Mouse (Mus musculus) heart, adult 2 months (tissue): ENCODE results near the gene Chd9. TPM values are rescaled to one million over a fixed set of nuclear protein-coding genes. Genes with fewer than 3 reads are reported as not detected.
A peak's percentile ranks its signal among the peaks of the same experiment; 100 is the strongest.

Experiments
- DNase-seq, 2 experiments: peaks; one replicate each; pipeline ENCODE4 v3.0.0; 2021
- H3K27ac ChIP-seq: fragments of 200-600 bp; 2 replicates; pipeline ENCODE4 v1.8.1; 2022
- H3K27me3 ChIP-seq: fragments of 200-500 bp; 2 replicates; pipeline ENCODE4 v1.6.1; 2012; ENCODE audit warnings: mild to moderate bottlenecking, low read length, inconsistent platforms, mixed read lengths; ENCODE audit not compliant: control insufficient read depth, insufficient read depth
- H3K36me3 ChIP-seq: fragments of 200-500 bp; 2 replicates; pipeline ENCODE4 v1.6.1; 2012; ENCODE audit warnings: low read length, inconsistent platforms; ENCODE audit not compliant: control insufficient read depth, insufficient read depth
- H3K4me1 ChIP-seq: fragments of 200-500 bp; 2 replicates; pipeline ENCODE4 v1.6.1; 2011; ENCODE audit warnings: low read length; ENCODE audit not compliant: control insufficient read depth, insufficient read depth
- H3K4me3 ChIP-seq: fragments of 200-600 bp; 2 replicates; pipeline ENCODE4 v1.8.1; 2022
- H3K79me2 ChIP-seq: fragments of 200-500 bp; replicated peaks from 2 replicates; pipeline ENCODE4 v1.6.1; 2012; ENCODE audit warnings: mild to moderate bottlenecking, inconsistent platforms, low read length, moderate library complexity, mixed read lengths; ENCODE audit not compliant: control insufficient read depth, insufficient read depth
- H3K9ac ChIP-seq: fragments of 200-500 bp; 2 replicates; pipeline ENCODE4 v1.6.1; 2012; ENCODE audit warnings: low read depth, mild to moderate bottlenecking, control low read depth, inconsistent platforms, low read length, mixed read lengths
- CTCF ChIP-seq: fragments of 200-600 bp; IDR thresholded peaks from 2 replicates; pipeline ENCODE4 v1.8.1; 2022; ENCODE audit warnings: antibody characterized with exemption, mild to moderate bottlenecking, moderate library complexity
- EP300 ChIP-seq: fragments of 200-500 bp; IDR thresholded peaks from 2 replicates; pipeline ENCODE4 v1.6.1; 2011; ENCODE audit warnings: low read depth, low read length, control low read depth; ENCODE audit not compliant: insufficient read depth
- POLR2A ChIP-seq: fragments of 200-500 bp; IDR thresholded peaks from 2 replicates; pipeline ENCODE4 v1.6.1; 2011; ENCODE audit warnings: mild to moderate bottlenecking, low read depth, low read length, control low read depth; ENCODE audit not compliant: insufficient read depth
- WGBS: fragments of 180-500 bp; shearing (Covaris S2); methylation state at CpG from one replicate; pipeline ENCODE4 v1.1.7; 2018; 5-methylcytosine and 5-hydroxymethylcytosine counted together
- intact Hi-C: fragments of 180-260 bp; cut with DNase I; formaldehyde crosslinking; loops from one replicate; pipeline ENCODE4 v1.15.1; 2025
- polyA plus RNA-seq: library from polyadenylated mRNA; depleted of rRNA; stranded (reverse); fragments of >200 nt; gene quantifications from 2 replicates; pipeline ENCODE4 v1.2.3, GENCODE M21; 2012
- total RNA-seq, 2 experiments: library from RNA; stranded (reverse); gene quantifications; 2 replicates each; pipeline ENCODE4 v1.2.3; 2021

The Chd9 gene
- total and polyA plus RNA-seq, 3 experiments: 43.5 to 54.6 (median 49.7) TPM

- Histone ChIP-seq H3K9ac (no peak overlapping the region), H3K79me2 (no peaks in the 10 kb centered on the region), H3K4me1 (peaks cover 25% of the 10 kb centered on the region), H3K27me3 (no peaks in the 10 kb centered on the region), H3K27ac (no peak overlapping the region), H3K4me3 (no peak overlapping the region), H3K36me3 (peaks cover 6% of the 10 kb centered on the region)
- DNase-seq: no peak
- TF ChIP-seq POLR2A: no peak
- no peak for TF ChIP-seq CTCF
- TF ChIP-seq EP300: no peak
- intact Hi-C loops: no loop called here
- 95% methylated on average over 2 of the region's 2 CpGs for WGBS
Observed at GRCm38 (mm10) chr8:90867061-90867460, 38.9 kb downstream of the Chd9 start.

- Histone ChIP-seq H3K4me3 (no peak overlapping the region), H3K79me2 (no peaks in the 10 kb centered on the region), H3K9ac (no peak overlapping the region), H3K27ac (peak overlapping the region; percentile 85), H3K27me3 (no peaks in the 10 kb centered on the region), H3K4me1 (peaks cover 25% of the 10 kb centered on the region), H3K36me3 (peaks cover 6% of the 10 kb centered on the region)
- DNase-seq: no peak
- intact Hi-C loops: loop anchor here (2.0 kb wide), 1 partner anchor 41 kb away; no protein-coding TSS in a partner anchor
- WGBS: 91% methylated on average over 4 of the region's 4 CpGs
- TF ChIP-seq POLR2A (no peak), CTCF (no peak), EP300 (no peak)
Observed at GRCm38 (mm10) chr8:90867911-90868310, 39.8 kb downstream of the Chd9 start.

- H3K27ac ChIP-seq: peak overlapping the region; percentile 85
- peak in 1 of 2 experiments; percentile 39 for DNase-seq
Observed at GRCm38 (mm10) chr8:90868334-90868733, 40.2 kb downstream of the Chd9 start.

GRCm38 (mm10) chr8:90869071-90869919, 41.1 kb downstream of the Chd9 start:
- Histone ChIP-seq H3K9ac (peak overlapping the region; percentile 54), H3K36me3 (peaks cover 6% of the 10 kb centered on the region), H3K4me1 (peaks cover 25% of the 10 kb centered on the region), H3K4me3 (peak overlapping the region; percentile 28), H3K27ac (peak overlapping the region; percentile 85), H3K79me2 (no peaks in the 10 kb centered on the region), H3K27me3 (no peaks in the 10 kb centered on the region)
- intact Hi-C loops: loop anchor here (1.0 to 2.0 kb wide), 4 partner anchors 8 to 41 kb away; partner anchors contain the start of gene Chd9
- 7% methylated on average over 18 of the region's 18 CpGs for WGBS
- peak; percentile 91 to 95 for DNase-seq
- peak; percentile 55 for TF ChIP-seq POLR2A
- TF ChIP-seq CTCF: no peak
- TF ChIP-seq EP300: peak; percentile 90

More at GRCm38 (mm10) chr8:90868334-90868733, 40.2 kb downstream of the Chd9 start:
- H3K4me1 ChIP-seq: peaks cover 25% of the 10 kb centered on the region
- H3K4me3 ChIP-seq: no peak overlapping the region
- 22% methylated on average over 4 of the region's 4 CpGs for WGBS
- H3K79me2 ChIP-seq: no peaks in the 10 kb centered on the region
- no peak for TF ChIP-seq POLR2A
- no peak for TF ChIP-seq EP300
- TF ChIP-seq CTCF: no peak
- peaks cover 6% of the 10 kb centered on the region for H3K36me3 ChIP-seq
- no peak overlapping the region for H3K9ac ChIP-seq
- intact Hi-C loops: loop anchor here (2.0 kb wide), 1 partner anchor 40 kb away; no protein-coding TSS in a partner anchor
- H3K27me3 ChIP-seq: no peaks in the 10 kb centered on the region

GRCm38 (mm10) chr8:90869920-90870777, 42.0 kb downstream of the Chd9 start:
- 37% methylated on average over 22 of the region's 22 CpGs for WGBS
- Histone ChIP-seq H3K9ac (peak overlapping the region; percentile 12; the same call in 1 of the 2 replicates), H3K79me2 (no peaks in the 10 kb centered on the region), H3K4me3 (peak overlapping the region; percentile 28), H3K36me3 (peaks cover 6% of the 10 kb centered on the region), H3K27me3 (no peaks in the 10 kb centered on the region), H3K27ac (peak overlapping the region; percentile 85), H3K4me1 (peaks cover 25% of the 10 kb centered on the region)
- intact Hi-C loops: loop anchor here (1.0 to 2.0 kb wide), 4 partner anchors 7 to 42 kb away; partner anchors contain the start of gene Chd9
- TF ChIP-seq CTCF (no peak), POLR2A (no peak; the same call in 1 of the 2 replicates), EP300 (no peak)
- no peak for DNase-seq
